Mouse (Mus musculus) cerebellum, adult 2 months (tissue): ENCODE data around the gene 1110017D15Rik. TPM values are rescaled to one million over a fixed set of nuclear protein-coding genes. Genes with fewer than 3 reads are reported as not detected.
A peak's percentile ranks its signal among the peaks of the same experiment; 100 is the strongest.

Experiments used
- DNase-seq, 2 experiments: peaks; one replicate each; pipeline ENCODE4 v3.0.0; 2021
- H3K27ac ChIP-seq: fragments of 200-500 bp; 2 replicates; pipeline ENCODE4 v1.5.1; 2012; ENCODE audit warnings: low read length, control low read depth, inconsistent platforms; ENCODE audit not compliant: insufficient read depth
- H3K27me3 ChIP-seq: fragments of 200-500 bp; 2 replicates; pipeline ENCODE4 v1.6.1; 2012; ENCODE audit warnings: inconsistent platforms, mild to moderate bottlenecking, low read length, moderate library complexity; ENCODE audit not compliant: control insufficient read depth, insufficient read depth
- H3K4me1 ChIP-seq: fragments of 200-500 bp; 2 replicates; pipeline ENCODE4 v1.6.1; 2011; ENCODE audit warnings: low read length; ENCODE audit not compliant: control insufficient read depth, insufficient read depth
- H3K4me3 ChIP-seq: fragments of 200-500 bp; replicated peaks from 2 replicates; pipeline ENCODE3; 2011; ENCODE audit warnings: mild to moderate bottlenecking, low read depth, low read length, control low read depth; ENCODE audit not compliant: insufficient read depth
- CTCF ChIP-seq: fragments of 200-500 bp; IDR thresholded peaks from 2 replicates; pipeline ENCODE4 v1.5.1; 2011; ENCODE audit warnings: low read depth, mild to moderate bottlenecking, control low read depth, low read length, moderate library complexity, borderline replicate concordance; ENCODE audit not compliant: insufficient read depth
- POLR2A ChIP-seq: fragments of 200-500 bp; IDR thresholded peaks from 2 replicates; pipeline ENCODE4 v1.6.1; 2011; ENCODE audit warnings: low read length, control low read depth, borderline replicate concordance; ENCODE audit not compliant: insufficient read depth
- WGBS: fragments of 180-500 bp; shearing (Covaris S2); methylation state at CpG from one replicate; pipeline ENCODE4 v1.1.7; 2018; 5-methylcytosine and 5-hydroxymethylcytosine counted together
- polyA plus RNA-seq: library from polyadenylated mRNA; depleted of rRNA; stranded (reverse); fragments of >200 nt; gene quantifications from 2 replicates; pipeline ENCODE4 v1.2.3, GENCODE M21; 2012

Gene 1110017D15Rik
- polyA plus RNA-seq, 1 experiment = 4.3 TPM

DNA sequence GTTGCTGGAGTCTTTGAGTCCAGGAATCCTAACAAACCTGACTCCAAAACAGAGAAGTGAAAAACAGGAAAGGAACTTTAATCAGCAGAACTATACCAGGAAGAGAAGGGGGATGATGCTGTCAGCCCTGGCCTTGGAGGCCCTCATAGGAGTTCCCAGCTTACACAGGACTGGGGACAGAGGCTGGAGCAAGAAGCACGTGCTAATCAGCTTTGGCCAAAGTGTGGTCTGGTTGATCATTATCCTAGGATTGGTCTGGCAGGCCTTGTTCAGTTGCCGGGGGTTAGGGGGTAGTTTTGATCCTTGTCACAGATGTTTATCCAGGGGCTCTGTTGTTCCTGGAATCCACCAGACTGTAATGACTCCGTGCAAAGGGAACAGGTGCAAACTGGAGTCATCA lies 22.8 kb downstream of the 1110017D15Rik start:
- Histone ChIP-seq H3K27me3 (no peaks in the 10 kb centered on the region), H3K27ac (no peak overlapping the region), H3K4me3 (no peak overlapping the region), H3K4me1 (no peaks in the 10 kb centered on the region)
- WGBS = 56% methylated on average over 3 of the region's 3 CpGs
- TF ChIP-seq CTCF = no peak
- no peak for TF ChIP-seq POLR2A
- DNase-seq = no peak

DNA sequence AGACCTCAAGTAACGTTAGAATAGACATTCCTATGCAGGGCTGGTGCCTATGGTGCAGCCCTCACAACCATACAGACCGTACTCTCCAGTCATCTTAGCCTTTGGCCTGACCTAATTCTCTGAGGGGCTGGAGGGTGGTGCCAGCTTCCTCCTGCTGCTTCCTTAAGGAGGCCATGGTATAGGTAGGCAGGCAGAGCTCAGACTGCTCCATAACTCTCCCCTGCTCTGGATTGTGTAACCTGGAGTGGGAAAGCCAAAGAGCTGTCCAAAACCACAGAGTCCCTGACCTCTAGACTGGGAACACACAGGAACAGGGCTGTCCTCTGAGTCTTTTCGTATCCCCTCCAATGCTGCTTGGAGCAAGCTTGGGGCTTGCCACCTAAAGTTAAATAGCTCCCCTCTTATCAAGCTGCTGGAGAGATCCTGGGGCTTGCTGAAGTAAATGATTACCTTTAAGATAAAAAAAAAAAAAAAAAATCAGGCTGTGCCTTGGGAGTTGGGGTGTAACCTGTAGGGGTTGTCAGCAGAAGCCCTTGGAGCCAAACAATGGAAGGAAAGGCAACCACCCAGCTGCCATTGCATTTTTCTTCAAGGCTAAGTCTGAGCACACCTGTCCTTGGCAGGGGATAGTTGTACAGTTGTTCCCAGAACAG lies 23.5 kb downstream of the 1110017D15Rik start:
- Histone ChIP-seq H3K4me3 (no peak overlapping the region), H3K27ac (no peak overlapping the region), H3K4me1 (no peaks in the 10 kb centered on the region), H3K27me3 (no peaks in the 10 kb centered on the region)
- WGBS = 80% methylated on average over 3 of the region's 3 CpGs
- TF ChIP-seq POLR2A (no peak), CTCF (no peak)
- no peak for DNase-seq

DNA sequence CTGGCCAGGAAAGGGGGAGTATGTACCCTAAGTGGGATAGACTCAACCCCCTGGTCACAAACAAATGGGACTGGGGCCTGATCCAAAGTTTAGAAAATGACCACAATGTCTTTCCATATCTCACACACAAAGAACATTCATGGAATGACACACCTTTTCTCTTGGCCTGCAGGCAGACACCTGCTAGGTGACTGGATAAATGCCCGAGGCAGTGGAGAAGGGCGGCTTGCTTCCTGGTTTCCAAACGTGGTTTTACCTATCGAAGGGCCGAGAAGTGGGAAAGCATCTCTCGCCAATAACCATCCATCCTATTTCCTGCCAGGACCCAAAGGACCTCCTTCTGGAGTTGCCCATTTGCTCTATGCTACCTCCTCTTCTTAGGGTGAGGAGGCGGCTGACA lies 24.2 kb downstream of the 1110017D15Rik start:
- no peak for DNase-seq
- WGBS = 20% methylated on average over 7 of the region's 7 CpGs
- TF ChIP-seq POLR2A = no peak
- TF ChIP-seq CTCF = no peak

DNA sequence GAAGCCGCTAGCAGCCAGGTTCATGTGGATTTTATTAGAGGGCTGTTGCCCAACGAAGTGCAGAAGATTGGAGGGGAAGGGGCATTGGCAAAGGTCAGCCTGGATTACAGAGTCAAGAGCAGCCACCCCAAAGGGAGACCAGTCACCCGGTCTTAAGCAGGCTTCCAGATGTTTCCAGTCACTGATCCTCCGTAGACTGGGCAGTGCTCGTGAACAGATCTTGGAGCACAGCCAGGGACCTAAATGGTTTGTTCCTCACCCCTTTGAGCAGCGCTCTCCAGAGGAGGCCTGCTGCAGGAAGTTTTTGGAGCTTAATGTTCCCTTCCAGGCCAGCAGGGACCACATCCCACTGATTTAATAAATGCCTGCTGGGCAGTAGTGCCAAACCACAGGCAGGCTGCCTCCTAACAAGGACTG lies 35.5 kb downstream of the 1110017D15Rik start:
- peak in 1 of 2 experiments; percentile 34 for DNase-seq
- Histone ChIP-seq H3K27ac (no peak overlapping the region), H3K4me3 (no peak overlapping the region), H3K4me1 (no peaks in the 10 kb centered on the region), H3K27me3 (no peaks in the 10 kb centered on the region)
- TF ChIP-seq CTCF (no peak), POLR2A (no peak)
- 52% methylated on average over 6 of the region's 6 CpGs for WGBS

More for the DNA sequence above, 24.2 kb downstream of the 1110017D15Rik start:
- H3K27ac ChIP-seq = no peak overlapping the region
- no peak overlapping the region for H3K4me3 ChIP-seq
- no peaks in the 10 kb centered on the region for H3K27me3 ChIP-seq
- H3K4me1 ChIP-seq = no peaks in the 10 kb centered on the region

DNA sequence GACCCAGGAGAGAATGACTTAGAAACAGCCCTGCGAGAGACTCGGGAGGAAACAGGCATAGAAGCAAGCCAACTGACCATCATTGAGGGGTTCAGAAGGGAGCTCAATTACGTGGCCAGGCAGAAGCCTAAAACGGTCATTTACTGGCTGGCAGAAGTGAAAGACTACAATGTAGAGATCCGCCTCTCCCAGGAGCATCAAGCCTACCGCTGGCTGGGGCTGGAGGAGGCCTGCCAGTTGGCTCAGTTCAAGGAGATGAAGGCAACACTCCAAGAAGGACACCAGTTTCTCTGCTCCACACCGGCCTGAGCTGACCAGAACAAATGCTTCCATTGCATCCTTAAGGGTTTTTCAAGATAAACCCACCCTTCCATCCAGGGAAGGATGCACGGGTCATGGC lies 36.9 kb downstream of the 1110017D15Rik start:
- no peak for TF ChIP-seq CTCF
- no peak for TF ChIP-seq POLR2A
- DNase-seq = peak in 1 of 2 experiments; percentile 48
- Histone ChIP-seq H3K27me3 (no peaks in the 10 kb centered on the region), H3K27ac (no peak overlapping the region), H3K4me3 (no peak overlapping the region), H3K4me1 (no peaks in the 10 kb centered on the region)
- 35% methylated on average over 8 of the region's 8 CpGs for WGBS

DNA sequence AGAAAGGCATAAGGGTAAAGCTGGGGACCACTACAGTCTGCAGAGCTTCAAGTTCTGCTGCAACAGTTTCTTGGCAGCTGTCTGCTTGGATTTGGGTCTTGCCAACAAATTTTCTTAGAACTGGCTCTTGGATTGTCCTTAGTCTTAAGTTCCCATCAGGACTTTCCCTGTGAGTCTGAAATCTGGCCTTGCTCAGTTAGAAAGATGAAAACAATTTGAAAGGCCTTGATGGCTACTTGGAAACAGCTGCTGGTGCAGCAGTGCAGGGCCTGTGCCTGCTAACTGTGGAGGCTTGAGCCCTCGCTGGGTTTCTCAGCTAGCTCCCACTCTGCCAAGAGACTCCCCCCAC lies 37.7 kb downstream of the 1110017D15Rik start:
- Histone ChIP-seq H3K27ac (no peak overlapping the region), H3K27me3 (no peaks in the 10 kb centered on the region), H3K4me3 (no peak overlapping the region), H3K4me1 (no peaks in the 10 kb centered on the region)
- TF ChIP-seq CTCF = no peak
- TF ChIP-seq POLR2A = no peak
- no peak for DNase-seq
- WGBS = 65% methylated on average over 1 of the region's 1 CpGs

DNA sequence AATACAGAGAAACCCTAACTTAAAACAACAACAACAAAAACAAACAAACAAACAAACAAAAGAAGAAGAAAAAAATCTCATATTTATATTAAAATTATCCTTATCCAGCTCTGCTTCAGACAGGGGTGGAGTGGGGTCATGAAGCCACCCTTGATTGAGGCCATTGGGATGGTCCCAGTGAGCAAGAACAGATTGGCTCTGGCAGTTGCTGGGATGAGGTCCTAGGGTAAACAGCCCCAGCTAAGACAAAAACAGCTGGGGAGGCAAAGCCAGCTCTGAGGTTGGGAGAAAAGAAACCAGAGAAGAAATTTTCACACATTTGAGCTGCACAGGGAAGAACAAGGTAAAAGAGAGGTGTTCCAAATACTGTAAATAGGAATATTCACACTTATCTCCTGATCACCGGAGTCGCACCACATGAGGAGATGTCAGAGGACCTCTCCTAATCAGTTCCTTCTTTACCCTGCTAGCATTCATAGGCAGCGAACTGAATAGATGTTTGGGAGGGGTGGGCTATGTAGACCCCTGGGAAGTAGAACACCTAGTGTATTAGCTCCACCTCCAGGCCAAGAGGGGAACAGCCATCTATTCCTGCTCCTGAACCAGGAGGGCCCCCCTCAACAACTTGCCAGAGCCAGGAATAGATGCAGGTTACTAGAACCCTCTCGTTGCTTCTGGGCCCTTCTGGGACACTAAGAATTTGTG lies 38.2 kb downstream of the 1110017D15Rik start:
- no peaks in the 10 kb centered on the region for H3K4me1 ChIP-seq
- WGBS = 79% methylated on average over 4 of the region's 4 CpGs
- no peaks in the 10 kb centered on the region for H3K27me3 ChIP-seq
- TF ChIP-seq POLR2A (no peak), CTCF (no peak)
- H3K4me3 ChIP-seq = no peak overlapping the region
- no peak overlapping the region for H3K27ac ChIP-seq
- DNase-seq = no peak

DNA sequence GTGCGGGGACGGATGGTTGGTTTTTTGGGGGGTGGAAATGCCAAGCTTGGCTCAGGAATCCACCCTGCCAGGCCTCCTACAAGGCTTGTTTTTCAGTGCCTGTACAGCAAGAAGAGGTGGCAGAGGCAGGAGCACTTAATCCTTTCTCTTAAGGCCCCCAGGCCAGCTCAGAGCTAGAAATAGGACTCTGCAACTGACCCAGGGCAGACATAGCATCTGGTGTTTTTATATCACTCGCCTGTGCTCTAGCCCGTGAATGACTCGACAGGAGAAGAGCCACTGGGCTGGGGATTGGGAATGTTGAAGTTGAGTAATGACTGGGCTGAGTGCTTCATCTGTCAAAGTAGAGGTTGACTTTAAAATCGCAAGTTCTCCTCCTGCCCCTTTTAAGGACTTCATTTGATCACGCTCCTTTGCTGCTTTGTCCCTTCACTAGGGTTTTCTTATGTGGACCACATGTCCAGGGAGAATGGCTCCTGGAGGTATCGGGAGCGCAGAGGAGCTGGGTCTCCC lies 39.4 kb downstream of the 1110017D15Rik start:
- no peak overlapping the region for H3K27ac ChIP-seq
- H3K4me1 ChIP-seq = no peaks in the 10 kb centered on the region
- 83% methylated on average over 9 of the region's 9 CpGs for WGBS
- no peak for DNase-seq
- no peaks in the 10 kb centered on the region for H3K27me3 ChIP-seq
- no peak overlapping the region for H3K4me3 ChIP-seq
- TF ChIP-seq POLR2A (no peak), CTCF (no peak)
